Mouse (Mus musculus) testis, adult 2 months (tissue): ENCODE results near the gene Lrguk. TPM values are rescaled to one million over a fixed set of nuclear protein-coding genes. Genes with fewer than 3 reads are reported as not detected.

Experiments used
- H3K27ac ChIP-seq: fragments of 200-500 bp; 2 replicates; pipeline ENCODE4 v1.5.1; 2012; ENCODE audit warnings: low read depth, low read length; ENCODE audit not compliant: control insufficient read depth, insufficient read depth
- H3K27me3 ChIP-seq: fragments of 200-500 bp; 2 replicates; pipeline ENCODE4 v1.6.1; 2012; ENCODE audit warnings: mild to moderate bottlenecking, low read length, moderate library complexity; ENCODE audit not compliant: control insufficient read depth, insufficient read depth
- H3K36me3 ChIP-seq: fragments of 200-500 bp; 2 replicates; pipeline ENCODE4 v1.6.1; 2012; ENCODE audit warnings: mild to moderate bottlenecking, low read length; ENCODE audit not compliant: control insufficient read depth, insufficient read depth
- H3K4me1 ChIP-seq: fragments of 200-500 bp; 2 replicates; pipeline ENCODE4 v1.6.1; 2012; ENCODE audit warnings: low read length; ENCODE audit not compliant: control insufficient read depth, insufficient read depth
- H3K4me3 ChIP-seq: fragments of 200-500 bp; 2 replicates; pipeline ENCODE4 v1.5.1; 2012; ENCODE audit warnings: low read depth, mild to moderate bottlenecking, low read length, moderate library complexity, mixed read lengths; ENCODE audit not compliant: control insufficient read depth
- CTCF ChIP-seq: fragments of 200-500 bp; IDR thresholded peaks from 2 replicates; pipeline ENCODE4 v1.5.1; 2012; ENCODE audit warnings: low read depth, mild to moderate bottlenecking, inconsistent platforms, low read length, moderate library complexity; ENCODE audit not compliant: control insufficient read depth, insufficient read depth, insufficient replicate concordance
- POLR2A ChIP-seq: fragments of 200-500 bp; IDR thresholded peaks from 2 replicates; pipeline ENCODE4 v1.6.1; 2012; ENCODE audit warnings: low read depth, mild to moderate bottlenecking, inconsistent platforms, low read length, moderate library complexity; ENCODE audit not compliant: control insufficient read depth
- polyA plus RNA-seq: library from polyadenylated mRNA; depleted of rRNA; stranded (reverse); fragments of >200 nt; gene quantifications from 2 replicates; pipeline ENCODE4 v1.2.3, GENCODE M21; 2012

The Lrguk gene
- polyA plus RNA-seq, 1 experiment: 18.2 TPM

DNA sequence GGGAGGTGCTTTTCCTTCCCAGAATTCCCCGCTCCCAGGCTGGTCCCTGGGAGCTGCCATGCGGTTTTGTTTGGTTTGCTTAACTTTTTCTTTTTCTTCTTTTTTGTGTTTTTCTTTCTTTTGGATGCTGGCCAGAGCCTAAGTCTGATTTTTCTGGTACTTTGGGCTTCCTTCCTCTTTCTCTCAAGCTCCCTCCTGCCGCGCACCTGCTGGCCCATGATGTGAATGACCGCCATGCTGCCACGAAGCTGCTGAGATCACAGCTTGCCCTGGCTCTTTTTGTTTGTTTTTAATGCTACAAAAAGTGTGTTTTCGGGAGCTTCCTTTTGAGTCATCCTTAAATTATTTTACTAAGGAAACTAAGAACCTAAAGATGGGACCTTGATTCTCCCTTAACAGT is 28.6 kb upstream of the Lrguk start:
- Histone ChIP-seq H3K27me3 (no peaks in the 10 kb centered on the region), H3K4me1 (peaks cover 10% of the 10 kb centered on the region), H3K4me3 (no peak overlapping the region), H3K27ac (no peak overlapping the region), H3K36me3 (no peaks in the 10 kb centered on the region)
- TF ChIP-seq POLR2A (no peak), CTCF (no peak)

GRCm38 (mm10) chr6:34003033-34003432 is 26.2 kb upstream of the Lrguk start:
- Histone ChIP-seq H3K27ac (no peak overlapping the region), H3K36me3 (no peaks in the 10 kb centered on the region), H3K27me3 (no peaks in the 10 kb centered on the region), H3K4me1 (peaks cover 8% of the 10 kb centered on the region), H3K4me3 (no peak overlapping the region)
- TF ChIP-seq POLR2A (no peak), CTCF (no peak)

- no peak overlapping the region for H3K27ac ChIP-seq
- TF ChIP-seq POLR2A: no peak
- TF ChIP-seq CTCF: no peak
- H3K27me3 ChIP-seq: no peaks in the 10 kb centered on the region
- H3K36me3 ChIP-seq: no peaks in the 10 kb centered on the region
- no peak overlapping the region for H3K4me3 ChIP-seq
- H3K4me1 ChIP-seq: no peaks in the 10 kb centered on the region
These were observed 15.8 kb upstream of the Lrguk start for GRCm38 (mm10) chr6:34013469-34013868.

DNA sequence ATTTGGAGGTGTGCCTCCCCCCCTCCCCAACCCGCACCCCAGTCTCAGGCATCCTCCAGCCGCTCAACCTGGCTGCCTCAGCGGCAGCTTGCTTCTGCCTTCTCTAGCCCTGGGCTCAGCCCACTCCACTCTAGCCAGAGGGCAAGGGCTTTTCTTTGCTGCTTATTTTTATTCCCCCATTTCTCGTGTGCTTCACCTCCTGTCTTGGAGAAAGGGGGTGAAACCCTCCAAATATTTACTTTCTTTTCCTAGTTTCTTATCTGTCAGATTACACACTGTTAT is 439 bp downstream of the Lrguk start:
- Histone ChIP-seq H3K36me3 (no peaks in the 10 kb centered on the region), H3K4me3 (peak overlapping the region; percentile 98), H3K27me3 (no peaks in the 10 kb centered on the region), H3K27ac (no peak overlapping the region), H3K4me1 (peaks cover 9% of the 10 kb centered on the region)
- TF ChIP-seq POLR2A: no peak
- no peak for TF ChIP-seq CTCF

- no peak overlapping the region for H3K27ac ChIP-seq
- no peaks in the 10 kb centered on the region for H3K27me3 ChIP-seq
- no peak overlapping the region for H3K4me3 ChIP-seq
- no peak for TF ChIP-seq POLR2A
- TF ChIP-seq CTCF: no peak
- no peaks in the 10 kb centered on the region for H3K36me3 ChIP-seq
- peaks cover 6% of the 10 kb centered on the region for H3K4me1 ChIP-seq
These were observed 4.8 kb downstream of the Lrguk start for GRCm38 (mm10) chr6:34034096-34034495.

DNA sequence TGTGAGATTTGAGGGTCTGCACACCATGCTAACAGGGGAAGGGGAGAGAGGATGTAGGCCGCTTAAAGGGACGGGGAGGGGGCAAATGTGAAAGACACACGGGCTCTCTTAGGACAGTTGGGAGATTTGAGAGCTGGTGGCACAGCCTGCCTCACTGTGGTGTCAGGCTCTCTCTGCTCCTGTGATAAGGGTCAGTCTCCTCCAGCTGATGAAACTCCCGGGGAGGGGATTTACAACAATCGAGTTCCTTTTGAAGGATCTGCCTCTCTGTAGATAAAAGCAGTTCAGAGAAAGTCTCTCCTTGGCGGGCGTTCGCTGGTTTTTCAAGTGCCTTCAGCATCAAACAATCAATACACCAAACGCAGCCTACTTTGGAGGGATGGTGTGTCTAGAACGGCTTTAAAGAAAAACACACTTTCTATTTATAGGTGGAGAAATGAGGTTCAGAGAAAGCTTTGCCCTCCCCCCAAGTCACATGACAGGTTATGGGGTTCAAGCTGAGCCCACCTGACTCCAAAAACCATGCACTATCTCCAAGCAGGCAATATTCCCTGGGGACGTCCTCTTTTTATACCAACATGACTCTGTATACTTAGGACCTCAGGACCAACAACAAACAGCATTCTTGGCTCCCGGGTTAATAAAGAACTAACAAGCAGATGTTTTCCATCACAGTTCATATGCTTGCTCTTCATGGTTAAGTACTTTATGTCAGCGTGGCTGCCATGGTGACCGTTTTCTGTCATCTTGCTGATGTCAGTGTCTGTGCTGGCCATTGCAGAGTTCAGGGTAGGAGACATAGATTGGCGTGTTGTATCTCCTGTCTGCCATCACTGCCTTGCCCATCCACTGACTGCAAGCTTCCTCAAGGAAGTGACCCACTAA is 5.6 kb downstream of the Lrguk start:
- Histone ChIP-seq H3K4me3 (no peak overlapping the region), H3K4me1 (peaks cover 2% of the 10 kb centered on the region; the same call in 1 of the 2 replicates), H3K27me3 (no peaks in the 10 kb centered on the region), H3K36me3 (no peaks in the 10 kb centered on the region), H3K27ac (no peak overlapping the region)
- TF ChIP-seq POLR2A: no peak
- no peak for TF ChIP-seq CTCF

DNA sequence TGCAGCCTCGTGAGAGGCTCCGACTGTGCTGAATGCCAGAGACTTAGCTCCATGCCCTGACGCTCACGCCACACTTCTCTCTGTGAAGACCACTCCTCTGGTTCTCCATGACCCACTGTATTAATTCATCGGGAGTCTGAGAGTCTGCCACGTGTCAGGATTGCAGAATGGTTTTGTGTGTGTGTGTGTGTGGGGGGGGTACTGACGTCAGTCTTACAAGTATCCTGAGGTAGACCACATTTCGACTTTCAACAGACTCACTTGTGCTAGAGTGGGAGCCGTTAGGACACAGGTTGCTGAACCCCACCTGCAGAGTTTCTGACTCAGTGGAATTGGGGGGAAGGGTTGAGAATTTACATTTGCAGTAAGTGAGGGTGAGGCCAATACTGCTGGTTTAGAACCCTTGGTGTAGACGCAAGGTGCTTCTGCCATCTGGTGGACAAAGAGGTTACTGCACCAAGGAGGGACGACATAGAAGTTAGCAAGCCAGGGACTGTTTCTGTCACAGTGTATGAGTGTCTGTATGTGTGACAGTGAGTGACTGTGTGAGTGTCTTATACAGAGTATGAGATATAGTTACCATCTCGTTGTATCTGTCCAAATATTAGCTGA is 11.5 kb downstream of the Lrguk start:
- Histone ChIP-seq H3K36me3 (peaks cover 1% of the 10 kb centered on the region; the same call in 1 of the 2 replicates), H3K27ac (no peak overlapping the region), H3K4me1 (no peaks in the 10 kb centered on the region), H3K4me3 (no peak overlapping the region), H3K27me3 (no peaks in the 10 kb centered on the region)
- no peak for TF ChIP-seq POLR2A
- peak; percentile 52; the same call in 1 of the 2 replicates for TF ChIP-seq CTCF
